Mouse (Mus musculus): ENCODE results near the gene Esr1. TPM values are rescaled to one million over a fixed set of nuclear protein-coding genes. Genes with fewer than 3 reads are reported as not detected.

The Esr1 gene
- total RNA-seq, 4 experiments from 2014 or later, result 27.6 to 36.1 (median 30.4) TPM

GRCm38 (mm10) chr10:4849881-4850280, 238.5 kb downstream of the Esr1 start:
- no peak for DNase-seq

- DNase-seq, result no peak
Observed at GRCm38 (mm10) chr10:4875076-4875737, 263.8 kb downstream of the Esr1 start.

GRCm38 (mm10) chr10:4881391-4881790, 270.0 kb downstream of the Esr1 start:
- no peak for DNase-seq

- no peak for DNase-seq
Observed at GRCm38 (mm10) chr10:4885506-4885905, 274.1 kb downstream of the Esr1 start.

- DNase-seq, result no peak
Observed at GRCm38 (mm10) chr10:4885961-4886360, 274.6 kb downstream of the Esr1 start.

GRCm38 (mm10) chr10:4893475-4893874, 282.1 kb downstream of the Esr1 start:
- DNase-seq, result no peak

- no peak for DNase-seq
Observed at GRCm38 (mm10) chr10:4897789-4898188, 286.4 kb downstream of the Esr1 start.

- no peak for DNase-seq
Observed at GRCm38 (mm10) chr10:4900324-4900723, 288.9 kb downstream of the Esr1 start.

- no peak for DNase-seq
Observed at GRCm38 (mm10) chr10:4909271-4909670, 297.9 kb downstream of the Esr1 start.

- DNase-seq, result no peak
Observed at GRCm38 (mm10) chr10:4910451-4910850, 299.1 kb downstream of the Esr1 start.

GRCm38 (mm10) chr10:4919046-4919445, 307.7 kb downstream of the Esr1 start:
- DNase-seq, result peak; percentile 45

GRCm38 (mm10) chr10:4923616-4924015, 312.2 kb downstream of the Esr1 start:
- no peak for DNase-seq

- no peak for DNase-seq
Observed at GRCm38 (mm10) chr10:4924391-4924790, 313.0 kb downstream of the Esr1 start.

GRCm38 (mm10) chr10:4943148-4943547, 331.8 kb downstream of the Esr1 start:
- DNase-seq, result no peak

GRCm38 (mm10) chr10:4944725-4945124, 333.3 kb downstream of the Esr1 start:
- DNase-seq, result no peak

- DNase-seq, result no peak
Observed at GRCm38 (mm10) chr10:4965768-4966167, 354.4 kb downstream of the Esr1 start.

- DNase-seq, result peak; percentile 25
Observed at GRCm38 (mm10) chr10:4971156-4971555, 359.8 kb downstream of the Esr1 start.

GRCm38 (mm10) chr10:4971586-4971985, 360.2 kb downstream of the Esr1 start:
- peak; percentile 26 for DNase-seq

GRCm38 (mm10) chr10:4972026-4972425, 360.6 kb downstream of the Esr1 start:
- DNase-seq, result no peak

- DNase-seq, result peak; percentile 52
Observed at GRCm38 (mm10) chr10:4974246-4974645, 362.9 kb downstream of the Esr1 start.

- no peak for DNase-seq
Observed at GRCm38 (mm10) chr10:4976557-4976956, 365.2 kb downstream of the Esr1 start.

- DNase-seq, result no peak
Observed at GRCm38 (mm10) chr10:4977374-4977773, 366.0 kb downstream of the Esr1 start.

GRCm38 (mm10) chr10:4983919-4984318, 372.5 kb downstream of the Esr1 start:
- DNase-seq, result no peak

GRCm38 (mm10) chr10:4993802-4994201, 382.4 kb downstream of the Esr1 start:
- no peak for DNase-seq

GRCm38 (mm10) chr10:4996592-4996991, 385.2 kb downstream of the Esr1 start:
- DNase-seq, result no peak
